Mouse (Mus musculus) heart, adult 2 months (tissue): ENCODE results near the gene Cygb.

Experiments
- CTCF ChIP-seq: fragments of 200-600 bp; IDR thresholded peaks from 2 replicates; pipeline ENCODE4 v1.8.1; 2022; ENCODE audit warnings: antibody characterized with exemption, mild to moderate bottlenecking, moderate library complexity
- EP300 ChIP-seq: fragments of 200-500 bp; IDR thresholded peaks from 2 replicates; pipeline ENCODE4 v1.6.1; 2011; ENCODE audit warnings: low read depth, low read length, control low read depth; ENCODE audit not compliant: insufficient read depth
- POLR2A ChIP-seq: fragments of 200-500 bp; IDR thresholded peaks from 2 replicates; pipeline ENCODE4 v1.6.1; 2011; ENCODE audit warnings: mild to moderate bottlenecking, low read depth, low read length, control low read depth; ENCODE audit not compliant: insufficient read depth

- TF ChIP-seq EP300 (0 out of 2 replicates have a peak, but pooled peaks have one; percentile 1), POLR2A (peak; percentile 99), CTCF (peak; percentile 56)
These were observed 3.5 kb upstream of the Cygb start for GRCm38 (mm10) chr11:116657311-116658223.
